ENCODE assay signal across 9 mouse cellular contexts in the genomic region with DNA sequence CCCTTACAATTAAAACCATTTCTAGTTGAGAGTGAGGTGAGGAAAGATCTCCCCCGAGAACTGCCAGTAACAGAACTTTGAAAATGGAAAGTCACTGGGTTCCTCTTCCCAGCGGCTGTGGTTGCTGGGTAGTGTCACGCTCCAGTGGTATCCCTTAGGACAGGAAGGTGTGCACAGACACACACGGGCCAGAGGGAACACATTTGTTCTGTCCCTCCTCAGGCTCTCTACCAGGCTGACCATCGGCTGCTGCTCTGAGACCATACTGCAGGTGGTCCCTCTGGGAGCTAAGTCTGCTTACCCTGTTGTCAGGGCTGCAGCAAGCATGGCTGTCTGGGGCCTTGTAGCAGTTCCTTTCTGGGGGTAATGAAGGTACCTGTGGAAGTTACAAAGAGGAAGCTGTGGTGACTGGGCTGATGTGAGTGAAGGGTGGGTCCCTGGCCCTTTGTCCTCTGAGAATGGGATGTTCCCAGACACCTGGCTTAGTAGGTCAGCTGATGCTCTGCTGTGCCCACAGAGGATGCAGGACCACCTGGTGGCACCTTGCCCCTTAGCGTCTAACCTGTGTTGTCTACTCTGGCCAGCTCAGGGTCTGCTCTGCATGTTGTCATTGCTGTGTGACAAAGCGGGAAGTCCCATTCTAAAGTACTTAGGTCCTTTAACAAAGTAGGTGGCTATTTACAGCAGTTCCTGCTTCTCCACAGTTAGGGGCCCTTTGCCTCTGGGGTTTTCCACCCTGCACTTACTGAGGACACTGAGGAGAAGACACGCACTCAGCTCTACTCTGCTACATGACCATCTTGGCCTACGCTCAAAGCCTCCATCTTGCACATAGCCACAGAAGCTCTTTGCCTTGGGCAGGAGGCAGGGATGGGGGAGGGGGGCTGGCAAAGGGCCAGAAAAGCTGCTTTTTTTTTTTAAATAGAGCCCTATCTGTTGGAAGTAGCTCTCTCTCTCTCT.
A peak's percentile ranks its signal among the peaks of the same experiment; 100 is the strongest.
DNase-seq lines count a peak whose midpoint lies in the region; ATAC-seq and TF ChIP-seq lines count a peak whose summit lies in the region.
"Had no signal": no experiment of that assay in that cellular context is flagged by ENCODE, and none has a peak within 500 bp of the region (broad histone marks: within the 10 kb centered on the region; RNA-seq: fewer than 3 reads in every experiment).

No protein-coding gene starts in this region.

- no peaks in the 10 kb centered on the region for H3K27me3 ChIP-seq in hindbrain, embryonic 15.5 days
- H3K27me3 ChIP-seq in hindbrain, embryonic 10.5 days (ENCODE audit: insufficient read depth, poor library complexity, severe bottlenecking) = no peaks in the 10 kb centered on the region
- H3K27me3 ChIP-seq in MEL (ENCODE audit: control insufficient read depth in 1 of 2, insufficient read depth in 2 of 2, low read length in 2 of 2) = no peaks in the 10 kb centered on the region
- H3K27me3 ChIP-seq in megakaryocyte, embryonic 14.5 days (replicated peaks) = peaks cover 4% of the 10 kb centered on the region
- H3K27me3 ChIP-seq: neural tube, embryonic 15.5 days had no signal

- TF ChIP-seq POLR2A in MEL (IDR thresholded peaks at IDR 0.05; ENCODE audit: control insufficient read depth in 1 of 2, insufficient read depth in 1 of 2, low read depth in 1 of 2, low read length in 2 of 2, poor library complexity in 1 of 2) = no peak

- H3K9me3 ChIP-seq in hindbrain, embryonic 15.5 days = no peaks in the 10 kb centered on the region
- H3K9me3 ChIP-seq in hindbrain, embryonic 10.5 days = no peaks in the 10 kb centered on the region
- H3K9me3 ChIP-seq in MEL (replicated peaks; ENCODE audit: insufficient read depth, low read length) = no peaks in the 10 kb centered on the region
- peaks cover 5% of the 10 kb centered on the region; the same call in 1 of the 2 replicates for H3K9me3 ChIP-seq in megakaryocyte, embryonic 14.5 days
- H3K9me3 ChIP-seq: neural tube, embryonic 15.5 days had no signal

- no peak overlapping the region for H3K9ac ChIP-seq in hindbrain, embryonic 15.5 days
- no peak overlapping the region for H3K9ac ChIP-seq in MEL (ENCODE audit: control insufficient read depth, low read depth, low read length, poor library complexity, severe bottlenecking)
- H3K9ac ChIP-seq: neural tube, embryonic 15.5 days had no signal

- 81% methylated on average over 9 of the region's 9 CpGs for WGBS in hindbrain, embryonic 15.5 days
- 85% methylated on average over 9 of the region's 9 CpGs for WGBS in hindbrain, embryonic 10.5 days

- H3K4me1 ChIP-seq in hindbrain, embryonic 15.5 days (replicated peaks) = no peaks in the 10 kb centered on the region
- no peaks in the 10 kb centered on the region for H3K4me1 ChIP-seq in hindbrain, embryonic 10.5 days (replicated peaks)
- H3K4me1 ChIP-seq in MEL (ENCODE audit: control insufficient read depth in 1 of 2, insufficient read depth in 2 of 2, low read length in 2 of 2) = peaks cover 0 to 13% of the 10 kb centered on the region in 2 experiments; a peak in 3 of 4 replicates
- peaks cover 29% of the 10 kb centered on the region for H3K4me1 ChIP-seq in megakaryocyte, embryonic 14.5 days
- H3K4me1 ChIP-seq: neural tube, embryonic 15.5 days had no signal

- no peaks in the 10 kb centered on the region for H3K79me2 ChIP-seq in MEL (ENCODE audit: control insufficient read depth, insufficient read depth, low read length, poor library complexity)

- TF ChIP-seq CTCF in MEL (IDR thresholded peaks at IDR 0.05 in 2 of 3, conservative IDR thresholded peaks at IDR 0.05 in 1 of 3; ENCODE audit: control insufficient read depth in 1 of 3, insufficient read depth in 1 of 3, low read depth in 2 of 3, low read length in 3 of 3, poor library complexity in 1 of 3, severe bottlenecking in 1 of 3) = no peak

- ATAC-seq in hindbrain, embryonic 15.5 days (ENCODE audit: low FRiP score, low read depth) = peak; percentile 30; the same call in 1 of the 2 replicates

- DNase-seq in hindbrain, embryonic 10.5 days (ENCODE audit: low spot score) = no peak
- DNase-seq in A20 (ENCODE audit: low read depth, low spot score) = peak; percentile 91
- DNase-seq in MEL (ENCODE audit: low read depth, low spot score) = peak; percentile 65
- no peak for DNase-seq in right cerebral cortex, postnatal 4 days
- no peak for DNase-seq in cerebellum, adult 8-10 months
- no peak for DNase-seq in MN1 (ENCODE audit: low spot score)

- H3K36me3 ChIP-seq in hindbrain, embryonic 15.5 days = no peaks in the 10 kb centered on the region
- H3K36me3 ChIP-seq in hindbrain, embryonic 10.5 days = no peaks in the 10 kb centered on the region
- peaks cover 0 to 8% of the 10 kb centered on the region in 2 experiments; a peak in 2 of 4 replicates for H3K36me3 ChIP-seq in MEL (ENCODE audit: control insufficient read depth in 1 of 2, insufficient read depth in 2 of 2, low read length in 2 of 2)
- H3K36me3 ChIP-seq in megakaryocyte, embryonic 14.5 days (replicated peaks; ENCODE audit: low read length) = no peaks in the 10 kb centered on the region
- H3K36me3 ChIP-seq: neural tube, embryonic 15.5 days had no signal

- H3K4me2 ChIP-seq in hindbrain, embryonic 15.5 days = no peak overlapping the region
- H3K4me2 ChIP-seq: neural tube, embryonic 15.5 days had no signal

- no peak for TF ChIP-seq RAD21 in MEL (IDR thresholded peaks at IDR 0.05; ENCODE audit: low read depth, low read length)

- H3K27ac ChIP-seq in hindbrain, embryonic 15.5 days (replicated peaks) = no peak overlapping the region
- no peak overlapping the region for H3K27ac ChIP-seq in hindbrain, embryonic 10.5 days
- H3K27ac ChIP-seq in MEL (ENCODE audit: control insufficient read depth, low read depth, low read length) = 0 out of 2 replicates have a peak overlapping the region, but pooled peaks have one; percentile 5
- H3K27ac ChIP-seq: neural tube, embryonic 15.5 days had no signal

- H3K4me3 ChIP-seq in hindbrain, embryonic 15.5 days = no peak overlapping the region
- no peak overlapping the region for H3K4me3 ChIP-seq in hindbrain, embryonic 10.5 days
- H3K4me3 ChIP-seq in MEL (ENCODE audit: control insufficient read depth in 1 of 2, insufficient read depth in 1 of 2, low read depth in 2 of 2, low read length in 2 of 2) = no peak overlapping the region
- peak overlapping the region; percentile 80 for H3K4me3 ChIP-seq in megakaryocyte, embryonic 14.5 days (replicated peaks)
- H3K4me3 ChIP-seq: neural tube, embryonic 15.5 days had no signal

- peak in 1 of 2 experiments; percentile 22; a peak in 1 of 4 replicates for TF ChIP-seq EP300 in MEL (IDR thresholded peaks at IDR 0.05; ENCODE audit: low read depth in 1 of 2, low read length in 2 of 2)

TF ChIP-seq in MEL, 35 proteins besides CTCF, POLR2A, EP300 and RAD21:
- no peak for TF ChIP-seq MAX (IDR thresholded peaks at IDR 0.05; ENCODE audit: low read length)
- TF ChIP-seq MEF2A (IDR thresholded peaks at IDR 0.05; ENCODE audit: extremely low read depth, insufficient replicate concordance, low read depth, low read length, poor library complexity, severe bottlenecking) = no peak
- peak; percentile 88 for TF ChIP-seq ZNF384 (IDR thresholded peaks at IDR 0.05; ENCODE audit: low read depth, low read length)
- TF ChIP-seq E2F4 (IDR thresholded peaks at IDR 0.05; ENCODE audit: borderline replicate concordance, low read depth, low read length) = no peak
- TF ChIP-seq CHD1 (IDR thresholded peaks at IDR 0.05; ENCODE audit: low read depth, low read length) = no peak
- 0 out of 2 replicates have a peak, but pooled peaks have one; percentile 11 for TF ChIP-seq ETS1 (IDR thresholded peaks at IDR 0.05; ENCODE audit: low read depth, low read length)

Comparison
In these comparisons a context has a peak if more than half of its experiments do, and no peak if none do; other contexts are left out.
1. DNase-seq: peak in A20 (single experiment) and MEL (single experiment); none in hindbrain, embryonic 10.5 days (single experiment), right cerebral cortex, postnatal 4 days (single experiment), cerebellum, adult 8-10 months (single experiment) and MN1 (single experiment).